Mouse (Mus musculus) stomach, embryonic 15.5 days (tissue): Measurements from ENCODE around the gene Gm2381. TPM values are rescaled to one million over a fixed set of nuclear protein-coding genes. Genes with fewer than 3 reads are reported as not detected.
"Not testable (repeated sequence)": the region's sequence is repeated elsewhere in the genome, so short reads cannot be mapped to it uniquely, and the experiment has no call there.

Experiments used
- ATAC-seq: fragments of 200-750 bp; cut with Nextera tagmentation; 2 replicates; pipeline ENCODE4 v1.8.0; 2017; ENCODE audit warnings: low read depth, moderate number of reproducible peaks, moderate TSS enrichment; ENCODE audit not compliant: insufficient read depth, low FRiP score
- H3K27ac ChIP-seq: fragments of 300-500 bp; sonication (generic); 2 replicates; pipeline ENCODE4 v1.5.1; 2015; ENCODE audit warnings: mild to moderate bottlenecking, inconsistent platforms
- H3K27me3 ChIP-seq: fragments of 300-500 bp; sonication (generic); replicated peaks from 2 replicates; pipeline ENCODE4 v1.6.1; 2015; ENCODE audit warnings: inconsistent platforms
- H3K36me3 ChIP-seq: fragments of 300-500 bp; sonication (generic); 2 replicates; pipeline ENCODE4 v1.6.1; 2015; ENCODE audit warnings: inconsistent platforms
- H3K4me1 ChIP-seq: fragments of 300-500 bp; sonication (generic); 2 replicates; pipeline ENCODE4 v1.6.1; 2015; ENCODE audit warnings: inconsistent platforms
- H3K4me2 ChIP-seq: fragments of 300-500 bp; sonication (generic); 2 replicates; pipeline ENCODE4 v1.6.1; 2015; ENCODE audit warnings: mild to moderate bottlenecking, inconsistent platforms
- H3K4me3 ChIP-seq: fragments of 300-500 bp; sonication (generic); replicated peaks from 2 replicates; pipeline ENCODE4 v1.5.1; 2015; ENCODE audit warnings: inconsistent platforms
- H3K9ac ChIP-seq: fragments of 300-500 bp; sonication (generic); 2 replicates; pipeline ENCODE4 v1.6.1; 2015; ENCODE audit warnings: inconsistent platforms
- H3K9me3 ChIP-seq: fragments of 300-500 bp; sonication (generic); 2 replicates; pipeline ENCODE4 v1.6.1; 2016; ENCODE audit warnings: inconsistent platforms
- WGBS: fragments of 180-500 bp; shearing (Covaris S2); methylation state at CpG from one replicate; pipeline ENCODE4 v1.1.7; 2015; 5-methylcytosine and 5-hydroxymethylcytosine counted together
- polyA plus RNA-seq: library from polyadenylated mRNA; unstranded; fragments of >200 nt; fragmentation: Nextera tagmentation; extraction: Ambion mirVana; gene quantifications from 2 replicates; pipeline ENCODE4 v1.2.1, GENCODE M21; 2015

Gm2381 gene
- polyA plus RNA-seq: not detected in 2 replicates

- ATAC-seq, H3K4me2 ChIP-seq, H3K36me3 ChIP-seq, H3K9ac ChIP-seq, H3K9me3 ChIP-seq, H3K4me1 ChIP-seq, H3K27ac ChIP-seq, H3K27me3 ChIP-seq, H3K4me3 ChIP-seq: not testable (repeated sequence)
- WGBS: 82% methylated on average over 8 of the region's 8 CpGs
Measured at GRCm38 (mm10) chr7:42866801-42867458, at the start of gene Gm2381. Gene Gm2381 (minus strand): TSS chr7:42867234.

- H3K4me3 ChIP-seq, H3K4me2 ChIP-seq, H3K27ac ChIP-seq, H3K36me3 ChIP-seq, H3K9me3 ChIP-seq, H3K9ac ChIP-seq, H3K4me1 ChIP-seq, ATAC-seq, H3K27me3 ChIP-seq: not testable (repeated sequence)
- 91% methylated on average over 2 of the region's 2 CpGs for WGBS
Measured at GRCm38 (mm10) chr7:42898067-42898466, 31.0 kb upstream of the Gm2381 start.

- no peak overlapping the region for H3K27ac ChIP-seq
- H3K4me3 ChIP-seq: no peak overlapping the region
- 0 out of 2 replicates have a peak, but pooled peaks cover 2% of the 10 kb centered on the region for H3K9me3 ChIP-seq
- whole genome bisulfite sequencing: 36% methylated on average over 23 of the region's 23 CpGs
- ATAC-seq: no peak
- H3K27me3 ChIP-seq: no peaks in the 10 kb centered on the region
- H3K4me1 ChIP-seq: no peaks in the 10 kb centered on the region
- H3K4me2 ChIP-seq: no peak overlapping the region
- H3K36me3 ChIP-seq: no peaks in the 10 kb centered on the region
- no peak overlapping the region for H3K9ac ChIP-seq
Measured at GRCm38 (mm10) chr7:42878090-42878489, 11.1 kb upstream of the Gm2381 start.

- H3K4me3 ChIP-seq, H3K27me3 ChIP-seq, ATAC-seq, H3K4me1 ChIP-seq, H3K27ac ChIP-seq, H3K9ac ChIP-seq, H3K4me2 ChIP-seq, H3K36me3 ChIP-seq, H3K9me3 ChIP-seq: not testable (repeated sequence)
Measured at GRCm38 (mm10) chr7:42838366-42838765, 28.7 kb downstream of the Gm2381 start.

- Histone ChIP-seq H3K27me3 (no peaks in the 10 kb centered on the region), H3K9ac (no peak overlapping the region), H3K9me3 (no peaks in the 10 kb centered on the region), H3K4me3 (no peak overlapping the region), H3K4me1 (no peaks in the 10 kb centered on the region), H3K36me3 (no peaks in the 10 kb centered on the region), H3K27ac (no peak overlapping the region), H3K4me2 (no peak overlapping the region)
- no peak for ATAC-seq
- 76% methylated on average over 3 of the region's 3 CpGs for WGBS
Measured at GRCm38 (mm10) chr7:42832221-42832620, 34.8 kb downstream of the Gm2381 start.

- H3K4me3 ChIP-seq, H3K27ac ChIP-seq, H3K36me3 ChIP-seq, H3K4me2 ChIP-seq, ATAC-seq, H3K9me3 ChIP-seq, H3K4me1 ChIP-seq, H3K27me3 ChIP-seq, H3K9ac ChIP-seq: not testable (repeated sequence)
- no CpG with 5 or more reads among the region's 1 CpGs for WGBS
Measured at GRCm38 (mm10) chr7:42793425-42793824, 73.6 kb downstream of the Gm2381 start, which contains the start of gene Vmn2r62. Gene Vmn2r62 (minus strand): TSS chr7:42793525.

Other genes with a start within 250 kb of the Gm2381 start
- 3.3 and 3.6 TPM in 2 replicates for gene Zfp976, start 224.6 kb downstream of the Gm2381 start, polyA plus RNA-seq
- 6.8 and 7.1 TPM in 2 replicates for gene Zfp975, start 174.5 kb downstream of the Gm2381 start, polyA plus RNA-seq
- not detected in 2 replicates for gene Gm17067, start 140.2 kb downstream of the Gm2381 start, polyA plus RNA-seq
- not detected in 2 replicates for gene Vmn2r62, start 73.7 kb downstream of the Gm2381 start, polyA plus RNA-seq
- gene Vmn2r63, start 66.6 kb upstream of the Gm2381 start, polyA plus RNA-seq: not detected in 2 replicates
- gene Gm9268, start 151.5 kb upstream of the Gm2381 start, polyA plus RNA-seq: not detected in 2 replicates
- gene Zfp936, start 247.0 kb upstream of the Gm2381 start, polyA plus RNA-seq: not detected in 2 replicates